Mouse (Mus musculus): ENCODE results near the gene Lenep. TPM values are rescaled to one million over a fixed set of nuclear protein-coding genes. Genes with fewer than 3 reads are reported as not detected.

The Lenep gene
- polyA plus RNA-seq, 2 experiments = 2.4 TPM; not detected in 1

- peaks cover 25% of the 10 kb centered on the region for H3K36me3 ChIP-seq (ENCODE audit: control insufficient read depth, insufficient read depth, low read length)
- TF ChIP-seq POLR2A (IDR thresholded peaks at IDR 0.05; ENCODE audit: borderline replicate concordance, extremely low read depth, insufficient read depth, insufficient read length) = no peak
- H3K4me1 ChIP-seq (ENCODE audit: control insufficient read depth, insufficient read depth, low read length) = peaks cover 7% of the 10 kb centered on the region
- WGBS = 33% methylated on average over 5 of the region's 5 CpGs
- no peak for DNase-seq (ENCODE audit: low spot score)
- H3K27me3 ChIP-seq (ENCODE audit: control insufficient read depth, insufficient read depth, low read length) = no peaks in the 10 kb centered on the region
- H3K9me3 ChIP-seq (ENCODE audit: control insufficient read depth, low read length) = no peaks in the 10 kb centered on the region
- 0 out of 2 replicates have a peak, but pooled peaks have one; percentile 6 for ATAC-seq (ENCODE audit: low FRiP score, low read depth)
- peak overlapping the region; percentile 46 for H3K4me3 ChIP-seq (replicated peaks; ENCODE audit: low read length)
- H3K9ac ChIP-seq (ENCODE audit: low read depth, low read length, severe bottlenecking) = peak overlapping the region; percentile 53
- no peak overlapping the region for H3K27ac ChIP-seq (replicated peaks; ENCODE audit: low read depth, low read length)
- peak overlapping the region; percentile 60 for H3K4me2 ChIP-seq (replicated peaks; ENCODE audit: low read depth, low read length, severe bottlenecking)
These were observed 34.7 kb upstream of the Lenep start for GRCm38 (mm10) chr3:89437269-89437668.

GRCm38 (mm10) chr3:89436176-89437113 is 33.9 kb upstream of the Lenep start, which contains the start of gene Pbxip1:
TSS of gene Pbxip1 (plus strand) at chr3:89436706.
- Histone ChIP-seq H3K36me3 (ENCODE audit: control insufficient read depth, insufficient read depth, low read length) (peaks cover 28% of the 10 kb centered on the region), H3K27ac (replicated peaks; ENCODE audit: low read depth, low read length) (no peak within 1 kb of the TSS; the same call in 1 of the 2 replicates), H3K9me3 (ENCODE audit: control insufficient read depth, low read length) (no peaks in the 10 kb centered on the region), H3K4me2 (replicated peaks; ENCODE audit: low read depth, low read length, severe bottlenecking) (peak within 1 kb of the TSS; percentile 60), H3K27me3 (ENCODE audit: control insufficient read depth, insufficient read depth, low read length) (no peaks in the 10 kb centered on the region), H3K9ac (ENCODE audit: low read depth, low read length, severe bottlenecking) (peak within 1 kb of the TSS; percentile 53), H3K4me1 (ENCODE audit: control insufficient read depth, insufficient read depth, low read length) (peaks cover 10% of the 10 kb centered on the region), H3K4me3 (replicated peaks; ENCODE audit: low read length) (peak within 1 kb of the TSS; percentile 46)
- no peak for TF ChIP-seq POLR2A (IDR thresholded peaks at IDR 0.05; ENCODE audit: borderline replicate concordance, extremely low read depth, insufficient read depth, insufficient read length)
- ATAC-seq (ENCODE audit: low FRiP score, low read depth) (peak; percentile 92), DNase-seq (ENCODE audit: low spot score) (peak; percentile 84)
- 6% methylated on average over 16 of the region's 16 CpGs for WGBS

- H3K36me3 ChIP-seq (ENCODE audit: control insufficient read depth, insufficient read depth, low read length) = peaks cover 26% of the 10 kb centered on the region
- H3K27ac ChIP-seq (replicated peaks; ENCODE audit: low read depth, low read length) = peak overlapping the region; percentile 55; the same call in 1 of the 2 replicates
- DNase-seq (ENCODE audit: low spot score) (no peak), ATAC-seq (ENCODE audit: low FRiP score, low read depth) (no peak)
- no peaks in the 10 kb centered on the region for H3K27me3 ChIP-seq (ENCODE audit: control insufficient read depth, insufficient read depth, low read length)
- TF ChIP-seq POLR2A (IDR thresholded peaks at IDR 0.05; ENCODE audit: borderline replicate concordance, extremely low read depth, insufficient read depth, insufficient read length) = no peak
- H3K9ac ChIP-seq (ENCODE audit: low read depth, low read length, severe bottlenecking) = no peak overlapping the region
- no peaks in the 10 kb centered on the region for H3K9me3 ChIP-seq (ENCODE audit: control insufficient read depth, low read length)
- no peak overlapping the region for H3K4me3 ChIP-seq (replicated peaks; ENCODE audit: low read length)
- 63% methylated on average over 7 of the region's 7 CpGs for WGBS
- H3K4me1 ChIP-seq (ENCODE audit: control insufficient read depth, insufficient read depth, low read length) = peaks cover 16% of the 10 kb centered on the region
- H3K4me2 ChIP-seq (replicated peaks; ENCODE audit: low read depth, low read length, severe bottlenecking) = no peak overlapping the region
These were observed 32.4 kb upstream of the Lenep start for GRCm38 (mm10) chr3:89435041-89435440.

- Histone ChIP-seq H3K27ac (replicated peaks; ENCODE audit: low read depth, low read length) (peak overlapping the region; percentile 55; the same call in 1 of the 2 replicates), H3K9ac (ENCODE audit: low read depth, low read length, severe bottlenecking) (no peak overlapping the region), H3K36me3 (ENCODE audit: control insufficient read depth, insufficient read depth, low read length) (peaks cover 26% of the 10 kb centered on the region), H3K4me1 (ENCODE audit: control insufficient read depth, insufficient read depth, low read length) (peaks cover 16% of the 10 kb centered on the region), H3K4me3 (replicated peaks; ENCODE audit: low read length) (no peak overlapping the region), H3K4me2 (replicated peaks; ENCODE audit: low read depth, low read length, severe bottlenecking) (no peak overlapping the region), H3K9me3 (ENCODE audit: control insufficient read depth, low read length) (no peaks in the 10 kb centered on the region), H3K27me3 (ENCODE audit: control insufficient read depth, insufficient read depth, low read length) (no peaks in the 10 kb centered on the region)
- WGBS = 81% methylated on average over 11 of the region's 11 CpGs
- no peak for TF ChIP-seq POLR2A (IDR thresholded peaks at IDR 0.05; ENCODE audit: borderline replicate concordance, extremely low read depth, insufficient read depth, insufficient read length)
- no peak for DNase-seq (ENCODE audit: low spot score)
- ATAC-seq (ENCODE audit: low FRiP score, low read depth) = no peak
These were observed 31.9 kb upstream of the Lenep start for GRCm38 (mm10) chr3:89434532-89434931.

- Histone ChIP-seq H3K4me2 (replicated peaks; ENCODE audit: low read depth, low read length, severe bottlenecking) (no peak overlapping the region), H3K9me3 (ENCODE audit: control insufficient read depth, low read length) (no peaks in the 10 kb centered on the region), H3K27me3 (ENCODE audit: control insufficient read depth, insufficient read depth, low read length) (no peaks in the 10 kb centered on the region), H3K27ac (replicated peaks; ENCODE audit: low read depth, low read length) (no peak overlapping the region), H3K4me3 (replicated peaks; ENCODE audit: low read length) (no peak overlapping the region), H3K36me3 (ENCODE audit: control insufficient read depth, insufficient read depth, low read length) (peaks cover 31% of the 10 kb centered on the region), H3K4me1 (ENCODE audit: control insufficient read depth, insufficient read depth, low read length) (peaks cover 16% of the 10 kb centered on the region), H3K9ac (ENCODE audit: low read depth, low read length, severe bottlenecking) (no peak overlapping the region)
- ATAC-seq (ENCODE audit: low FRiP score, low read depth) = no peak
- DNase-seq (ENCODE audit: low spot score) = no peak
- WGBS = 89% methylated on average over 8 of the region's 8 CpGs
- no peak for TF ChIP-seq POLR2A (IDR thresholded peaks at IDR 0.05; ENCODE audit: borderline replicate concordance, extremely low read depth, insufficient read depth, insufficient read length)
These were observed 30.0 kb upstream of the Lenep start for GRCm38 (mm10) chr3:89432606-89433005.

All from limb, embryonic 14.5 days (tissue).